Mouse (Mus musculus): ENCODE results near the gene Asb1. TPM values are rescaled to one million over a fixed set of nuclear protein-coding genes. Genes with fewer than 3 reads are reported as not detected.

The Asb1 gene
- total RNA-seq (2014; rRNA removed) (29.3 and 32.1 TPM in 2 replicates), polyA plus RNA-seq (2015; fragmentation: Nextera tagmentation; extraction: Ambion mirVana) (8.6 and 8.8 TPM in 2 replicates)

DNA sequence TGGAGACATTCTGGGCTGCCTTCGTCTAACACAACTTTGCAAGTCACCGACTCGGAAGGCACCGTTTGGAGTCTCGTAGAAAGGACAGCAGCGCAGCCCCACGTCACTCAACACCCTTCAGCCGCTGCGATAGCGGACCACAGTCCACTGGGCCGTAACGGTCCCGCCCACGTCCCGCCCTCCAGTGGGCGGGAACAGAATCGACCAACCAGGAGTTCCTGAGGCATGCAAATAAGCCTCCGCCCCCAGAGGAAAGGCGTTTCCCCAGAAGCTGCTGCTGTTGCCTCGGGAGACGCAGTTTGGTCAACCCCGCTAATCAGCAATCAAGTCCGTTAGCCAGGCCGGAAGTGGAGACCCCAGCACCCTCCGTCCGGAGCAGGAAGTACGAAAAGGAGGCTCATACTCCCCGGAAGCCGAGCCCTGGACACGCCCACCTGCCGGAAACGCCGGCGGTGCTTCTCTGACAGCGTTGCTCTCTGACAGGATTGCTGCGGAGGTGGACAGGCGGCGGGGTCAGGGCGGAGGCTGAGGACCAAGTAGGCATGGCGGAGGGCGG is at the start of gene Asb1:
Gene Asb1, plus strand, starts transcription at position 274 of the 556 bp plus-strand sequence.
- peaks cover 9% of the 10 kb centered on the region for H3K36me3 ChIP-seq (ENCODE audit: insufficient read depth, low read length)
- no peaks in the 10 kb centered on the region for H3K9me3 ChIP-seq (ENCODE audit: low read length)
- ATAC-seq (ENCODE audit: low FRiP score) (peak; percentile 95), DNase-seq (ENCODE audit: low spot score) (peak; percentile 98)
- TF ChIP-seq CTCF (IDR thresholded peaks at IDR 0.05), result peak; percentile 56
- peak within 1 kb of the TSS; percentile 74 for H3K9ac ChIP-seq (replicated peaks; ENCODE audit: low read length, poor library complexity, severe bottlenecking)
- peaks cover 13% of the 10 kb centered on the region; the same call in 1 of the 2 replicates for H3K4me1 ChIP-seq (ENCODE audit: insufficient read depth, low read length)
- H3K4me3 ChIP-seq (ENCODE audit: low read depth, low read length), result peak within 1 kb of the TSS; percentile 96
- WGBS, result under 1% methylated on average over 38 of the region's 41 CpGs
- peaks cover 4% of the 10 kb centered on the region; the same call in 1 of the 2 replicates for H3K27me3 ChIP-seq (ENCODE audit: insufficient read depth, low read length)
- H3K4me2 ChIP-seq (ENCODE audit: low read depth, low read length, poor library complexity, severe bottlenecking), result peak within 1 kb of the TSS; percentile 97
- peak within 1 kb of the TSS; percentile 62; the same call in 1 of the 2 replicates for H3K27ac ChIP-seq (ENCODE audit: low read depth, low read length)

DNA sequence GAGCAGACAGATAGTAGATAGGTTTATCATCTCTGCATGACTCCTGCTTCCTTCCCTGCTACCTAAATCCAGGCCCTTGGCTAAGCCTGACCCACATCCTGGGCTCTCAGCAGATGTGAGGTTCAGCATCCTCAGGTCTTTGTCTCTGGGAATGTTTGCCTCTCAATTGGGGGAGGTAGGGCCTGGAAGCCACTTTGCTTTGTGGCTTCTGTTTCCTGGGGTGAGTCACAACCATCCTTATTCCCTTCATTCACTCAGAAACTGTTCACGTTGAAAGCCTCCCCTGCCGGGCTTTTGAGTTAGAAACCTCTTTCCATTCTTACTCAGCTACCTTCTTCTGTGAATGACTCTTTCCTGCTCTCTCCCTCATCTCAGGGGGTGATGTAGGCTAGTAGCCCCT is 47.6 kb upstream of the Asb1 start:
- DNase-seq (ENCODE audit: low spot score), result no peak
- Histone ChIP-seq H3K27me3 (ENCODE audit: insufficient read depth, low read length) (no peaks in the 10 kb centered on the region), H3K4me2 (ENCODE audit: low read depth, low read length, poor library complexity, severe bottlenecking) (no peak overlapping the region), H3K4me3 (ENCODE audit: low read depth, low read length) (no peak overlapping the region), H3K9ac (replicated peaks; ENCODE audit: low read length, poor library complexity, severe bottlenecking) (no peak overlapping the region), H3K36me3 (ENCODE audit: insufficient read depth, low read length) (no peaks in the 10 kb centered on the region), H3K4me1 (ENCODE audit: insufficient read depth, low read length) (peaks cover 10% of the 10 kb centered on the region), H3K27ac (ENCODE audit: low read depth, low read length) (no peak overlapping the region), H3K9me3 (ENCODE audit: low read length) (no peaks in the 10 kb centered on the region)
- 14% methylated on average over 2 of the region's 2 CpGs for WGBS
- no peak for ATAC-seq (ENCODE audit: low FRiP score)
- no peak for TF ChIP-seq CTCF (IDR thresholded peaks at IDR 0.05)

DNA sequence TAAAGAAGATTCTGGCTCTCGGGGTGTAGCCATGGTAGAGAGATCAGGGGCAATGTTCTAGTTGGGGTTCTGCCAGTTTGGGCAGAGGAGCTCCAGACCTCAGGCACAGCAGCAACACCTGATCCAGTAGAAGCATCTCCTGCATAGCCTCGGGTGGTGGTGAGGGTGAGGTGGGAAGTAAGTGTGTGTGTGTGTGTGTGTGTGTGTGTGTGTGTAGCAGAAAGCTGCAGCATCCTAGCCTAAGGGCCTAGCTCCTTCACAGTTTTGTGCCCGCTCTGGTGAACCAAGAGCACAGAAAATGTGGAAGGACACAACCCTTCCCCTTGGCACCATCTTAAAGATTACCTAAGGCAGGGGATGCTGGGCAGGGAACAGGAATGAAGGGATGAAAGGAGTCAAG is 46.4 kb upstream of the Asb1 start:
- H3K9ac ChIP-seq (replicated peaks; ENCODE audit: low read length, poor library complexity, severe bottlenecking), result peak overlapping the region; percentile 88; the same call in 1 of the 2 replicates
- DNase-seq (ENCODE audit: low spot score) (no peak), ATAC-seq (ENCODE audit: low FRiP score) (no peak)
- H3K27me3 ChIP-seq (ENCODE audit: insufficient read depth, low read length), result no peaks in the 10 kb centered on the region
- no peak overlapping the region for H3K27ac ChIP-seq (ENCODE audit: low read depth, low read length)
- no peak for TF ChIP-seq CTCF (IDR thresholded peaks at IDR 0.05)
- no peaks in the 10 kb centered on the region for H3K36me3 ChIP-seq (ENCODE audit: insufficient read depth, low read length)
- H3K4me3 ChIP-seq (ENCODE audit: low read depth, low read length), result peak overlapping the region; percentile 85
- peak overlapping the region; percentile 87 for H3K4me2 ChIP-seq (ENCODE audit: low read depth, low read length, poor library complexity, severe bottlenecking)
- 48% methylated on average over 3 of the region's 3 CpGs for WGBS
- H3K9me3 ChIP-seq (ENCODE audit: low read length), result no peaks in the 10 kb centered on the region
- peaks cover 10% of the 10 kb centered on the region for H3K4me1 ChIP-seq (ENCODE audit: insufficient read depth, low read length)

DNA sequence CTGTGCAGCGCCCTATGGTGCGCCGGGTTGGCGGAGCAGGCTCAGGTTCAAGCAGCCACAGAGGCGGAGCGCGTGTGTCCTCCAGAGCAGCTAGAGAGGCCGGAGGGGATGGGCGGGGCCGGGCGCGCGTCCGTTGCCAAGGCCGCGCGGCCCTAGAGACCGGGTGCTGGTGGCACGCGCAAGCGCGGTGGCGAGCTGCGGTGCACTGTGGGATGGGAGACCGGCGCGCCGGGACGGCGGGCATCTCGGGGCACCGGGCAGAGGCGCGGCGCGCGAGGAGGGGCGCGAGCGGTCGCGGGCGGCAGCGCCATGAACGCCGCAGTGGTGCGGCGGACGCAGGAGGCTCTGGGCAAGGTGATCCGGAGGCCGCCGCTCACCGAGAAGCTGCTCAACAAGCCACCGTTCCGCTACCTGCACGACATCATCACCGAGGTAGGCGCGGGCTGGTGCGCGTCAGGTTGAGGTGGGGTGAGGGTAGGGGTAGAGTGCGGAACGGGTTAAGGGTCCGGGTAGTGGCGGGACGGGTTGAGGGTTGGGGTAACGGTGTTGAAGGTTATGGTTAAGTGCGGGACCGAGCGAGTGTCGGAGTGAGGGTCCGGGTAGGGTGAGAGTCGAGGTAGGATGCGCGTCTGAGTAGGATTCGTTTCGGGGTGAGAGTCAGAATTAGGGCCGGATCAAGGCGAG is 45.7 kb upstream of the Asb1 start, which contains the start of gene Traf3ip1:
Gene Traf3ip1, plus strand, starts transcription at position 191 of the 684 bp plus-strand sequence.
- Histone ChIP-seq H3K4me3 (ENCODE audit: low read depth, low read length) (peak within 1 kb of the TSS; percentile 85), H3K4me2 (ENCODE audit: low read depth, low read length, poor library complexity, severe bottlenecking) (peak within 1 kb of the TSS; percentile 87), H3K9me3 (ENCODE audit: low read length) (no peaks in the 10 kb centered on the region), H3K36me3 (ENCODE audit: insufficient read depth, low read length) (0 out of 2 replicates have a peak, but pooled peaks cover 4% of the 10 kb centered on the region), H3K27ac (ENCODE audit: low read depth, low read length) (no peak within 1 kb of the TSS; the same call in 1 of the 2 replicates), H3K9ac (replicated peaks; ENCODE audit: low read length, poor library complexity, severe bottlenecking) (peak within 1 kb of the TSS; percentile 88), H3K4me1 (ENCODE audit: insufficient read depth, low read length) (peaks cover 10% of the 10 kb centered on the region), H3K27me3 (ENCODE audit: insufficient read depth, low read length) (no peaks in the 10 kb centered on the region)
- TF ChIP-seq CTCF (IDR thresholded peaks at IDR 0.05), result no peak
- ATAC-seq (ENCODE audit: low FRiP score) (peak; percentile 97), DNase-seq (ENCODE audit: low spot score) (peak; percentile 94)
- under 1% methylated on average over 77 of the region's 79 CpGs for WGBS

DNA sequence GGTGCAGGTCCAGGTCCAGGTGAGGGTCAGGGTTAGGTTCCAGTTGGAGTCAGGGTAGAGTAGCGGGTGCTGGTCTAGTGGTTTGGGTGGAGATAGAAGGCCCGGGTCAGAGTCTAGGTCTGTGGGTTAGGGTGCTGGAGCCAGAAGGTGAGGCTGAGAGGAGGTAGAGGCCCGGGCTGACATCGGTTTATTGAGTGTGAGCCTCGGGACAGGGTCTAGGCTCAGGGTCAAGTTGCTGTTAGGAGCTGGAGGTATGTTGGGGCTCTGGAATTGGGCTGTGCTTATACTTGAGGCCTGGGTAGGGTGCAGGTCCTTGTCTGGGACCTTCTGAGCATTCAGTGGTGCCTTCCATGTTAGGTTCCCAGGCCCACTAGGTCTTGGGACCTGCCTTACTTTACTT is 45.0 kb upstream of the Asb1 start:
- ATAC-seq (ENCODE audit: low FRiP score), result 0 out of 2 replicates have a peak, but pooled peaks have one; percentile 1
- WGBS, result 48% methylated on average over 5 of the region's 5 CpGs

DNA sequence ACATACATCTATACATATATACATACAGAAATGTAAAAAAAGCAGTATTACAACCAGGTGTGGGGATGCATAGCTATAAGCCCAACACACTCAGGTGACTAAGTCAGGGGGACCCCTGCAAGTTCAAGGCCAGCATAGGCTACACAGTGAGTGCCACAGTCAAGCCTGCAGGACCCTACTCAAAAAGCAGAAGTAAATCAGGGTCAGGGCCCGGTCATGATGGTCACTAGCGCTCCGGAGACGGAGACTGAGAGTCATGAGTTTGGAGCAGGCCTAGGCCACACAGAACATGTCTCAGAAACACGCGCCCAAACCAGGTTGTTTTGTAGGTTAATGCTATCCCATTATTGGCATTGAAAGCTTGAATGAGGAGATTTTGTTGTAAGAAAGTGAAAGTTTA is 41.8 kb upstream of the Asb1 start:
- H3K36me3 ChIP-seq (ENCODE audit: insufficient read depth, low read length), result peaks cover 22% of the 10 kb centered on the region; the same call in 1 of the 2 replicates
- no peak overlapping the region for H3K4me3 ChIP-seq (ENCODE audit: low read depth, low read length)
- no peak overlapping the region for H3K27ac ChIP-seq (ENCODE audit: low read depth, low read length)
- peaks cover 10% of the 10 kb centered on the region for H3K4me1 ChIP-seq (ENCODE audit: insufficient read depth, low read length)
- no peak overlapping the region for H3K9ac ChIP-seq (replicated peaks; ENCODE audit: low read length, poor library complexity, severe bottlenecking)
- 90% methylated on average over 6 of the region's 6 CpGs for WGBS
- DNase-seq (ENCODE audit: low spot score), result no peak
- H3K27me3 ChIP-seq (ENCODE audit: insufficient read depth, low read length), result no peaks in the 10 kb centered on the region
- ATAC-seq (ENCODE audit: low FRiP score), result no peak
- no peaks in the 10 kb centered on the region for H3K9me3 ChIP-seq (ENCODE audit: low read length)
- H3K4me2 ChIP-seq (ENCODE audit: low read depth, low read length, poor library complexity, severe bottlenecking), result no peak overlapping the region
- TF ChIP-seq CTCF (IDR thresholded peaks at IDR 0.05), result no peak

More for the DNA sequence above, 45.0 kb upstream of the Asb1 start:
- Histone ChIP-seq H3K4me2 (ENCODE audit: low read depth, low read length, poor library complexity, severe bottlenecking) (peak overlapping the region; percentile 87), H3K9ac (replicated peaks; ENCODE audit: low read length, poor library complexity, severe bottlenecking) (peak overlapping the region; percentile 88), H3K27ac (ENCODE audit: low read depth, low read length) (no peak overlapping the region), H3K4me3 (ENCODE audit: low read depth, low read length) (peak overlapping the region; percentile 85), H3K27me3 (ENCODE audit: insufficient read depth, low read length) (no peaks in the 10 kb centered on the region), H3K9me3 (ENCODE audit: low read length) (no peaks in the 10 kb centered on the region), H3K4me1 (ENCODE audit: insufficient read depth, low read length) (peaks cover 10% of the 10 kb centered on the region), H3K36me3 (ENCODE audit: insufficient read depth, low read length) (peaks cover 7% of the 10 kb centered on the region; the same call in 1 of the 2 replicates)
- no peak for DNase-seq (ENCODE audit: low spot score)
- no peak for TF ChIP-seq CTCF (IDR thresholded peaks at IDR 0.05)
